Mouse (Mus musculus) intestine, embryonic 14.5 days (tissue): ENCODE measurements around the gene Clip4. TPM values are rescaled to one million over a fixed set of nuclear protein-coding genes. Genes with fewer than 3 reads are reported as not detected.
"Not testable (repeated sequence)": the region's sequence is repeated elsewhere in the genome, so short reads cannot be mapped to it uniquely, and the experiment has no call there.

Source experiments
- ATAC-seq: fragments of 200-750 bp; cut with Nextera tagmentation; replicated peaks from 2 replicates; pipeline ENCODE4 v1.8.0; 2017; ENCODE audit warnings: low read depth, moderate number of reproducible peaks, moderate TSS enrichment, moderate library complexity; ENCODE audit not compliant: low FRiP score, low TSS enrichment
- DNase-seq: peaks from one replicate; pipeline ENCODE4 v3.0.0-alpha.2; 2018; ENCODE audit warnings: low spot score
- H3K27ac ChIP-seq: fragments of 300-500 bp; sonication (generic); 2 replicates; pipeline ENCODE4 v1.5.1; 2014; ENCODE audit warnings: low read depth, mild to moderate bottlenecking, control low read depth
- H3K27me3 ChIP-seq: fragments of 300-500 bp; sonication (generic); replicated peaks from 2 replicates; pipeline ENCODE4 v1.6.1; 2014; ENCODE audit warnings: low read length, control low read depth; ENCODE audit not compliant: control insufficient read depth, insufficient read depth
- H3K36me3 ChIP-seq: fragments of 300-500 bp; sonication (generic); 2 replicates; pipeline ENCODE4 v1.6.1; 2014; ENCODE audit warnings: low read length, control low read depth; ENCODE audit not compliant: control insufficient read depth, insufficient read depth
- H3K4me1 ChIP-seq: fragments of 300-500 bp; sonication (generic); replicated peaks from 2 replicates; pipeline ENCODE4 v1.6.1; 2014; ENCODE audit warnings: low read length, control low read depth, mixed read lengths; ENCODE audit not compliant: control insufficient read depth, insufficient read depth
- H3K4me2 ChIP-seq: fragments of 300-500 bp; sonication (generic); 2 replicates; pipeline ENCODE4 v1.6.1; 2014; ENCODE audit warnings: low read length
- H3K4me3 ChIP-seq: fragments of 300-500 bp; sonication (generic); 2 replicates; pipeline ENCODE4 v1.5.1; 2014; ENCODE audit warnings: low read depth, low read length, control low read depth, mixed read lengths
- H3K9ac ChIP-seq: fragments of 300-500 bp; sonication (generic); 2 replicates; pipeline ENCODE4 v1.6.1; 2014; ENCODE audit warnings: mild to moderate bottlenecking, low read length
- H3K9me3 ChIP-seq: fragments of 300-500 bp; sonication (generic); 2 replicates; pipeline ENCODE4 v1.6.1; 2016; ENCODE audit warnings: low read length, control low read depth; ENCODE audit not compliant: control insufficient read depth
- WGBS: fragments of 180-500 bp; shearing (Covaris S2); extraction: QIAGEN DNeasy Blood & Tissue Kit; methylation state at CpG from one replicate; pipeline ENCODE4 v1.1.7; 2014; 5-methylcytosine and 5-hydroxymethylcytosine counted together
- polyA plus RNA-seq: library from polyadenylated mRNA; unstranded; fragments of >200 nt; fragmentation: Nextera tagmentation; extraction: Ambion mirVana; gene quantifications from 2 replicates; pipeline ENCODE4 v1.2.1, GENCODE M21; 2014

Gene Clip4
- 4.7 and 5.1 TPM in 2 replicates for polyA plus RNA-seq

DNA sequence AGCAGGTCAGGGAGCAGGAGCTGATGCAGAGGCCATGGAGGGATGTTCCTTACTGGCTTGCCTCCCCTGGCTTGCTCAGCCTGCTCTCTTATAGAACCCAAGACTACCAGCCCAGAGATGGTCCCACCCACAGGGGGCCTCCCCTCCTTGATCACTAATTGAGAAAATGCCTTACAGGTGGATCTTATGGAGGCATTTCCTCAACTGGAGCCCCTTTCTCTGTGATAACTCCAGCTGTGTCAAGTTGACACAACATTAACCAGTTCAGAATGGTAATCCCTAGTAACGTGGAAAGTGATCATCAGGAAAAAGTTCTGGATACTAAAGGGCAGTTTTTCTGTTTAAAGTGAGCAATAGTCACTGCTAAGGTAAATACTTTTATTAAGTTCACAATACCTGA is at the start of gene Clip4:
TSS of gene Clip4 (plus strand) at position 301 of the 400 bp plus-strand sequence.
- not testable (repeated sequence) for H3K27ac ChIP-seq, ATAC-seq, H3K9ac ChIP-seq, H3K4me3 ChIP-seq, DNase-seq, H3K4me2 ChIP-seq, H3K36me3 ChIP-seq, H3K4me1 ChIP-seq, H3K9me3 ChIP-seq, H3K27me3 ChIP-seq
- 69% methylated on average over 1 of the region's 1 CpGs for WGBS

DNA sequence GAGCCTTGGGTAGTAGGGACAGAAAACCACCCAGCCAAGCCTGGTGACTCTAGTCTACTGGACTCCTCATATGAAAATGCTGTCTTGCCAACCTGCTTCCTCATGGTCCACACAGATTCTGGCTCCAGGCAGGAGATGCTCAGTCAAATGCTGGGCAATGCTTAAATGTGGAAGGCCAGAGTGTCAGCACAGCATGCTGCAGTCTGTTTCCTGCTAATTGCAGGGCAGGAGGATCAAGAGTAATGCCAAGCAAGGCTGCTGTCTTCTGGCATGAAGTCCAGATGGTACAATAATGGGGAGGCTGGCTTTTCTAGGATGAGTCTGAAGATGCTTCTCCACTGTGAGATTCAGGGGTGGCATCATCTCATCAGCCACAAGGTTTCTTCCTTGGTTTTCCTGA is 47.8 kb upstream of the Clip4 start:
- Histone ChIP-seq H3K9me3 (no peaks in the 10 kb centered on the region), H3K36me3 (no peaks in the 10 kb centered on the region), H3K27me3 (no peaks in the 10 kb centered on the region), H3K4me1 (no peaks in the 10 kb centered on the region), H3K4me3 (no peak overlapping the region), H3K9ac (no peak overlapping the region), H3K27ac (no peak overlapping the region), H3K4me2 (no peak overlapping the region)
- ATAC-seq = no peak
- no peak for DNase-seq

DNA sequence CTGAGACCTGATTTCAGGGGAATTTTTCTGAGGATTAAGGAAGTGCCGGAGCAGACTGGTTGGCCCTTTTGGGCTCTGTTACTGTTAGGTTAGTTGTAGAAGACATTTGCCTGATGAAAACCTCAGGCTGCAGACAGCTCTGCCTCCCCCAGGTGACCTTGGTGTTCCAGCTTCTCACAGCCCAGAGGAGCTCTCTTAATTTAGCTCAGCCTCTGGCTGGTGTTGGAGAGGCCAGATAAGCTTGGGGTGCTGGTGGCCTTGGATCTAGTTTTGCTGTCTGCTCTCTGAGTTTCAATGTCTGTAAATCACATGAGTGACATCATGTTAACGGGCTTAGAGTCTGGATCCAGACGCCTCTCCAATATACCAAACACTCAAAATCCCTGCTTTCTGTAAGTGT is 47.3 kb upstream of the Clip4 start:
- ATAC-seq (no peak), DNase-seq (no peak)
- Histone ChIP-seq H3K27ac (no peak overlapping the region), H3K4me1 (no peaks in the 10 kb centered on the region), H3K9me3 (no peaks in the 10 kb centered on the region), H3K4me3 (no peak overlapping the region), H3K4me2 (no peak overlapping the region), H3K9ac (no peak overlapping the region), H3K36me3 (no peaks in the 10 kb centered on the region), H3K27me3 (no peaks in the 10 kb centered on the region)
- 55% methylated on average over 3 of the region's 3 CpGs for WGBS

DNA sequence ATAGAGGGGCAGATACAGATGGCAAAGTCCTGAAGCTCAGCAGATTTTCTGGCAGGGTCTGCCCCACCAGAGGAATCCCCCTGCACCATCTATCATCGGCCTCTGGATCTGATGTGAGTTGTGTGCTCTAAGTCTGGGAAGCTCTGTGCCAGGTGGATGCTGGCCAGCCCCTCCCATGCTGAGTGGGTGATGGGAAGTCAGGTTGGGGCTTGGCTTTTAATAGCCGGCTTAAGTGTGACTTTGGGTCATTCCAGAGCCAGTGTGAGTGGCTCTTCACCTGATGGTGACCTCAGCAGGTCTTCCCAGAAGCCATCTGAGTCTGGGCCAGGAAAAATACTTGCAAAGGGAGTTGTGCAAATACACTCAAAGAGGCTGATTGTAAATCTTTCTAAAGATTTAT is 37.6 kb upstream of the Clip4 start:
- no peak overlapping the region for H3K4me3 ChIP-seq
- no peak overlapping the region for H3K9ac ChIP-seq
- no peaks in the 10 kb centered on the region for H3K4me1 ChIP-seq
- DNase-seq (no peak), ATAC-seq (no peak)
- H3K4me2 ChIP-seq = no peak overlapping the region
- H3K36me3 ChIP-seq = no peaks in the 10 kb centered on the region
- 38% methylated on average over 2 of the region's 2 CpGs for WGBS
- no peak overlapping the region for H3K27ac ChIP-seq
- no peaks in the 10 kb centered on the region for H3K27me3 ChIP-seq
- H3K9me3 ChIP-seq = no peaks in the 10 kb centered on the region

DNA sequence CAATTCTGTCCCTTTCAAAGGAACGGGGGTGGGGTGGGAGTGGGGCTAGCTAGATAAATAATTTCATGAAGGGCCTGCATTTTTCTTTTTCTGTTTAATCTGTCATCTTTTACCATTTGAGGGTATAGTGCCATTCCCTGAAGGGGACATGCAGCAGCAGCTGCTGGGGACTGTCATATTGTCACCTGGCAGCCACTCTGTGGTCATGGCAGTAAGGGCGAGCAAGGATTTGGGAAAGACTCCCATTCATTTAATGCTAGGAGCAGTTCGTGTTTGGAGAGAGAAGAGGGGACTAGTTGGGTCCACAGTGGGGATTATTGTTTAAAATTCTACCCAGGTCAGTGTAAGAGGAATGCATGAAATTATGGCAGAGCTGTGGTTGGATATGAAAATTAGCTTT is 31.8 kb upstream of the Clip4 start:
- Histone ChIP-seq H3K4me3 (no peak overlapping the region), H3K9me3 (no peaks in the 10 kb centered on the region), H3K4me1 (no peaks in the 10 kb centered on the region), H3K9ac (no peak overlapping the region), H3K36me3 (no peaks in the 10 kb centered on the region), H3K27ac (no peak overlapping the region), H3K27me3 (no peaks in the 10 kb centered on the region), H3K4me2 (no peak overlapping the region)
- DNase-seq (no peak), ATAC-seq (no peak)
- 54% methylated on average over 3 of the region's 3 CpGs for WGBS

DNA sequence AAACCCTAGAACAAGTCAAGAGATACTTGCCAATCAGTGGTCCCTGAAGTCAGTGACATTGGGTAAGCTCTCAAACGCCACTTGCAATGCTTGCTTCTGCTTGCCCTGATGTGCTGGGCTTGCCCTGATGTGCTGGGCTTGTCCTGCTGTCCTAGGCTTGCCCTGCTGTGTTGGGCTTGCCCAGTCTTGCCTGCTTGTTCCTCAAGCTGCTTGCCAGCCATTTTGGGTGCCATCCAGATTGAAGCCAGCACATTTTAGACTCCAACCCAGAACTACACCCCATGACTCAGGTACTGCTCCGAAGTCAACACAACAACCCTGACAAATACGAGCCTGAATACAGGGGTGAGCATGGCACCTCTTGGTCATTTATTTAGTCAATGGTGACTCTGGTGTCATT is 26.1 kb upstream of the Clip4 start:
- Histone ChIP-seq H3K9ac (no peak overlapping the region), H3K27me3 (no peaks in the 10 kb centered on the region), H3K4me1 (no peaks in the 10 kb centered on the region), H3K9me3 (no peaks in the 10 kb centered on the region), H3K27ac (no peak overlapping the region), H3K4me3 (no peak overlapping the region), H3K4me2 (no peak overlapping the region), H3K36me3 (no peaks in the 10 kb centered on the region)
- DNase-seq (peak; percentile 38), ATAC-seq (no peak)
- 85% methylated on average over 3 of the region's 3 CpGs for WGBS

DNA sequence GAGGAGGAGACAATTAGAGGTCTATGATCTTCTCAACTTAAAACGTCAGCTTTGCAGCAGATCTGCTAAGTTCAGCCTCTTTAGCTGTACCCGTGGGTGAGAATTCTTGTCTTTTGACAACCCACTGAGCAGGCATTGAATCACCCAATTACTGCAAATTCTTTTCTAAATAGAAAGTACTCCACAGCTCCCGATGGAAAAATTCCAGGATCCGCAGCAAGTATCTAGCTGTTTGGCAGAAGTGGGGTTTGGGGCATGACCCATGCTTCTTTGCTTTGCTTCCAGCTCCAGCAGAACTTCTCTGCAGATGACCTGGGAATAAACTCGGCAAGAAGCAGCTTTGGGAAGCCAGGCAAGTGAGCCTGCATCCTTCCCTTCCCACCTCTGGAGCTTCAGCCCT is 25.3 kb upstream of the Clip4 start:
- H3K27me3 ChIP-seq = no peaks in the 10 kb centered on the region
- no peak overlapping the region for H3K4me3 ChIP-seq
- ATAC-seq (no peak), DNase-seq (peak; percentile 46)
- H3K4me2 ChIP-seq = no peak overlapping the region
- WGBS = 34% methylated on average over 5 of the region's 5 CpGs
- no peak overlapping the region for H3K9ac ChIP-seq
- no peak overlapping the region for H3K27ac ChIP-seq
- no peaks in the 10 kb centered on the region for H3K36me3 ChIP-seq
- H3K9me3 ChIP-seq = no peaks in the 10 kb centered on the region
- no peaks in the 10 kb centered on the region for H3K4me1 ChIP-seq

DNA sequence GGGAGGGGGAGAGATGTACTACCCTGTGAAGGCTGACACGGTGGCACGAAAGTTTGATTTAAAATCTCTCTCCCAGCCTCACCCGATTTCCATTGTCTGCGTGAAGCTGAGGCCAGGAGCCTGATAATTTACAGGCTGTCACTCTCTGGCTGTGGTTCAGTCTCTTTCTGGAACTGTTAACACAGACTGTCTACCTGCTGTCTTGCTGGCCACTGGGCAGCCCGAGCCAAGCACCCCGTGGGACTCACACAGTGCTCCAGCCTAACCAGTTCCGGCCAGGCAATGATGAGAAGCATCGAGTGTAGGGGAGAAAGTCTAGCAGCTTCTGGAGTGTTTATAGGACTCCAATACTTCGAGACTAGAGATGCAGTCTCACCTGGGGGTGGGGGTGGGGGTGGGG is 22.2 kb upstream of the Clip4 start:
- DNase-seq (no peak), ATAC-seq (no peak)
- Histone ChIP-seq H3K4me1 (no peaks in the 10 kb centered on the region), H3K9ac (no peak overlapping the region), H3K27ac (no peak overlapping the region), H3K9me3 (no peaks in the 10 kb centered on the region), H3K36me3 (no peaks in the 10 kb centered on the region), H3K4me3 (no peak overlapping the region), H3K27me3 (no peaks in the 10 kb centered on the region), H3K4me2 (no peak overlapping the region)
- WGBS = 64% methylated on average over 9 of the region's 9 CpGs

DNA sequence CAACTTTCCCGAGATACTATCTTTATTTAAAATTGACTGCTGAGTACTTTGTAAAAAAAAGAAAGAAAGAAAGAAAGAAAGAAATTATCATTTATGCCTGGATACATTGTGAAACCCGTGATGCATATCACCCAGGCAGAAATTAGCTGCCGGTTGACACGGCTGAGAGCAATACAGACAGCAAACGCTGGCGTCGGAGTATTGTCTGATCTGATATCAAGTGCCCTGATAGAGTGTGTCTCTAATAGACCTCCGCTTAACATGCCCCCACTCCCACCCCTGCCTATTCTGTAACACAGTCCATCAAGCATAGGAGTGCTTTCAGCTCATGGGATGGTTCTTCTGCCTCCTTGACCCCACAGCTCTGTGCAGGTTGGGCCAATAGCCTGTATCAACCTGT is 20.7 kb upstream of the Clip4 start:
- Histone ChIP-seq H3K4me2 (no peak overlapping the region), H3K4me3 (no peak overlapping the region), H3K27ac (no peak overlapping the region), H3K9me3 (no peaks in the 10 kb centered on the region), H3K27me3 (no peaks in the 10 kb centered on the region), H3K9ac (no peak overlapping the region), H3K4me1 (no peaks in the 10 kb centered on the region), H3K36me3 (no peaks in the 10 kb centered on the region)
- DNase-seq (no peak), ATAC-seq (no peak)
- WGBS = 91% methylated on average over 8 of the region's 8 CpGs
